Mouse (Mus musculus) ES-CJ7 (cell line): ENCODE data around the gene Sec24c.

Experiments used
- DNase-seq: peaks from one replicate; pipeline ENCODE4 v3.0.0; 2011; ENCODE audit warnings: low read depth, low spot score

Gene Sec24c

DNA sequence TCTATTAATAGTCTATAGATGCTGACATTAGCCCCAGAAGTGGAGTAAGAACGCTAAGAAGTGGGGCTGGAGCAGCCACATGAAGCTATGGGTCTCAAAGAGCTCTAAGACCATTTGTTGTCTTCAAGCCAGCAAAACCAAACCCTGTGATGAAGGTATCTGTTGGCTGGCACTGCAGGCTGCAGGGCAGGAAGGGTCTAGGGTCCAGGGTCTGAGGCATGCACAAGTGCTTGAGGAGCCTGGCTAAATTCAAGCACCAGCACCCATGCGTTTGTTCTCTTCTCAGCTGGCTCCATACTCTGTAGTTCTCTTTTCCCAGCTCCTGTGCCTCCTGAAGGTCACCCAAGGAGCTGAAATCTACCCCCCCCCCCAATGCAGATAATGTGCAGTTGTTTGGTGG, 60.9 kb downstream of the Sec24c start:
- DNase-seq: no peak

DNA sequence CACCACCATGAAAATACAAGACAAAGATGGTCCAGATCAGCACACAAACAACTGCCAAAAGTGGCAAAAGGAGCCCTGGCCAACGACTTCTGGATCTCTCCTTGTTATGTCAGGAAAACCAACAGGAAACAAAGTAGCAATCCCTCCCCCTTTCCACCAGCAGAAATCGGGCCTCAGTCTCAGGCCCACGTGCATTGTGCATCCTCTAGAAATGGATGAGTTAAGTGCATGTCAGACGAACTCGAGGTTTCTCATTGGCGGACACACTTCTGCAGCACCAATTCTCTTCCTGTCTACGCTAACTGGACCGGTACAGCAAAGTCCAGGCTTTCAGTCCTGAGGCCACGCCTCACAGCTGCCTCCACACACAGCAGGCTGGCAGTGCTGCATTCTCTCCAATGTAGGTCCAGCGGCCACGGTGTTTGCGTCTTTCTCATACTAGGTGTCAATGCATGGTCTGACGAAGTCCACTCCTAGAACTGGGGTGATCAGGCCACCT, 61.8 kb downstream of the Sec24c start:
- no peak for DNase-seq

DNA sequence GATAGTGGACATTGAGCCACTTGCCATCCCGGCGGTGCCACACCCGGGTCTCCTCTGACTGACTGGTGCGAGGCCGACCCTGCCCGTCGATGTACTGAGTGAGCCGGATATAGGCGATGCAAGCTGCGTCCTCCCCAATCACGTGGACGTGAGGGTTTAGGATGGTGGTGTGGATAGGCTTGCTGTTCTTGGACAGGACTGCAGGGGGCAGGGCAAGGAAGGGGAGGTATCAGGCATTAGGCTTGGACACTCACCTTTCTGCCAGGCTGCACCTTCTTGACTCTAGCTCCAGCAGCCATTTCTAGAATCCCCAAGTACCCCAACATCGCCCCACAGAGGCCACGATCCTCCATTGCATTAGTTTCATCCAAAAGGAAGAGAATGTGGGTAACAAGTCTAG, 63.2 kb downstream of the Sec24c start:
- DNase-seq: peak; percentile 95

DNA sequence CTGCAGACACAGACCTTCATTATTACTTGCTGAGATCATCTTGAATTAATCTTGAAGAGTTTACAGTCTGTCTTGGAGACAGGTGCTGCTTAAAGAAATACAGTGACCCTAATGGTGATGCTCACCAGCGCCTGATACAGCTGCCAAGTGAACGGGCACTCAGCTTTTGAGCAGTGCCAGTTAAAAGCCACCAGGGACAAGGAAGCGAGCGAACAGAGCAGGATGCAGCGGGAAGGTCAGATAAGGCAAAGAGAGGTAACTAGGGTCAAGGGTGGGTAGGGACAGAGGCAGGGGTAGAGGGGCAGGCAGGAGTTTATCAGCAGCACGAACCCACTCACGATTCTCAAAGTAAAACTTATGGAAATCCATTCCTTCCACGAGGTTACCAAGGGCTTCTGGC, 64.4 kb downstream of the Sec24c start:
- DNase-seq: no peak

DNA sequence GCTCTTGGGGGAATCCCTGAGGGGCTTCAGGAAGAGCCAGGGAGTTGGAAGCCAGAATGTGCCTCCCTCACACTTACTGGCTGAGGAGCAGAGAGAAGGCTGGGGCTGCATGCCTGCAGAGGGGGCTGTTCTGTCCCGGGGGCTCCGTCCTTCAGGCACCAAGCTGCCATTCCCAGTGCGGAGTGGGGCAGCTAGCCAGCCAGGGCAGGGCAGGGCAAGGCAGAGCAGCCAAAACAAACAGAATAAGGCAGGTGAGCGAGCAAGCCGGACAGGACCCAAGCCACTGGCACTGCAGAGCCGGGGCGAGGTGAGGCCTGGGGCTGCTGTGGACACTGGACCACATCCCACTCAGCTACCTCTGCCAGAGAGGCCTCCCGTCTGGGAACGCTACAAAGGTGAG, 67.2 kb downstream of the Sec24c start:
- no peak for DNase-seq

DNA sequence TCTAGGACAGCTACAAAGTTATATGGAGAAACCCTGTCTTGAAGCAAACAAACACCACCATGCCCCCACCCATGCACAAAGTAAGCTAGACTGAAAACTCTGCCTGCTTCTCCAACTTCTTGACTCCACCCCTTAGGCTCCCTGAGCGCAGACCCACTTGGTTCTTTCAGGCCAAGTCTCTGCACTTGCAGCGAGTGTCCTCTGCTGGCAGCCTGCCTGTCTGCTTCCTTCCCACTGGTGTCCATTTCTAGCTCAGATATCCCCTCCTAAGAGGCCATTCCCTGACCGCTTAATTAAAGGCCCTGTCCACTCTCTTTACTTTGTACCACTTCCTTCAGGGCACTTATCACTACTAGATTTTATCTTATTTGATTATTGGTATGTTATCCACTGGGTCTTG, 69.5 kb downstream of the Sec24c start:
- no peak for DNase-seq
